Mouse (Mus musculus) neural tube, embryonic 12.5 days (tissue): Measurements from ENCODE around the gene Gm9837. TPM values are rescaled to one million over a fixed set of nuclear protein-coding genes. Genes with fewer than 3 reads are reported as not detected.
A peak's percentile ranks its signal among the peaks of the same experiment; 100 is the strongest.

Experiments
- ATAC-seq: fragments of 200-750 bp; cut with Nextera tagmentation; 2 replicates; pipeline ENCODE4 v1.8.0; 2017; ENCODE audit warnings: low read depth, mild to moderate bottlenecking, moderate TSS enrichment, moderate library complexity; ENCODE audit not compliant: low FRiP score
- H3K27ac ChIP-seq: fragments of 300-500 bp; sonication (generic); 2 replicates; pipeline ENCODE4 v1.5.1; 2016
- H3K27me3 ChIP-seq: fragments of 300-500 bp; sonication (generic); replicated peaks from 2 replicates; pipeline ENCODE4 v1.6.1; 2016; ENCODE audit warnings: mild to moderate bottlenecking
- H3K36me3 ChIP-seq: fragments of 300-500 bp; sonication (generic); 2 replicates; pipeline ENCODE4 v1.6.1; 2016; ENCODE audit warnings: mild to moderate bottlenecking
- H3K4me1 ChIP-seq: fragments of 300-500 bp; sonication (generic); 2 replicates; pipeline ENCODE4 v1.6.1; 2016
- H3K4me2 ChIP-seq: fragments of 300-500 bp; sonication (generic); replicated peaks from 2 replicates; pipeline ENCODE4 v1.6.1; 2016; ENCODE audit warnings: mild to moderate bottlenecking
- H3K4me3 ChIP-seq: fragments of 300-500 bp; sonication (generic); 2 replicates; pipeline ENCODE4 v1.5.1; 2016
- H3K9ac ChIP-seq: fragments of 300-500 bp; sonication (generic); 2 replicates; pipeline ENCODE4 v1.6.1; 2016; ENCODE audit warnings: mild to moderate bottlenecking
- H3K9me3 ChIP-seq: fragments of 300-500 bp; sonication (generic); 2 replicates; pipeline ENCODE4 v1.6.1; 2016; ENCODE audit warnings: mild to moderate bottlenecking
- WGBS: fragments of 180-500 bp; shearing (Covaris S2); methylation state at CpG from one replicate; pipeline ENCODE4 v1.1.7; 2016; 5-methylcytosine and 5-hydroxymethylcytosine counted together
- polyA plus RNA-seq: library from polyadenylated mRNA; unstranded; fragments of >200 nt; fragmentation: Nextera tagmentation; extraction: Ambion mirVana; gene quantifications from 2 replicates; pipeline ENCODE4 v1.2.1, GENCODE M21; 2016

Gm9837 gene
- polyA plus RNA-seq, 1 experiment from 2014 or later, result not detected

- 86% methylated on average over 8 of the region's 8 CpGs for WGBS
- Histone ChIP-seq H3K4me2 (no peak overlapping the region), H3K4me1 (no peaks in the 10 kb centered on the region), H3K36me3 (no peaks in the 10 kb centered on the region), H3K4me3 (no peak overlapping the region), H3K27me3 (no peaks in the 10 kb centered on the region), H3K9me3 (no peaks in the 10 kb centered on the region), H3K27ac (no peak overlapping the region), H3K9ac (no peak overlapping the region)
- ATAC-seq, result no peak
Observed at GRCm38 (mm10) chr11:53447996-53448395, 22.3 kb downstream of the Gm9837 start.

GRCm38 (mm10) chr11:53446183-53446582, 24.1 kb downstream of the Gm9837 start:
- ATAC-seq, result no peak
- 91% methylated on average over 13 of the region's 13 CpGs for WGBS
- no peak overlapping the region for H3K4me2 ChIP-seq

GRCm38 (mm10) chr11:53445562-53445961, 24.7 kb downstream of the Gm9837 start:
- 71% methylated on average over 13 of the region's 13 CpGs for WGBS
- H3K4me2 ChIP-seq, result no peak overlapping the region
- H3K36me3 ChIP-seq, result no peaks in the 10 kb centered on the region
- H3K27me3 ChIP-seq, result no peaks in the 10 kb centered on the region
- no peak for ATAC-seq
- H3K9me3 ChIP-seq, result no peaks in the 10 kb centered on the region
- H3K4me1 ChIP-seq, result no peaks in the 10 kb centered on the region
- H3K9ac ChIP-seq, result no peak overlapping the region
- H3K27ac ChIP-seq, result no peak overlapping the region
- H3K4me3 ChIP-seq, result no peak overlapping the region

More at GRCm38 (mm10) chr11:53446183-53446582, 24.1 kb downstream of the Gm9837 start:
- no peaks in the 10 kb centered on the region for H3K4me1 ChIP-seq
- no peak overlapping the region for H3K9ac ChIP-seq
- H3K36me3 ChIP-seq, result no peaks in the 10 kb centered on the region
- no peak overlapping the region for H3K4me3 ChIP-seq
- no peaks in the 10 kb centered on the region for H3K9me3 ChIP-seq
- no peaks in the 10 kb centered on the region for H3K27me3 ChIP-seq
- no peak overlapping the region for H3K27ac ChIP-seq

GRCm38 (mm10) chr11:53443861-53444260, 26.4 kb downstream of the Gm9837 start:
- H3K27ac ChIP-seq, result no peak overlapping the region
- ATAC-seq, result no peak
- H3K27me3 ChIP-seq, result no peaks in the 10 kb centered on the region
- 43% methylated on average over 6 of the region's 6 CpGs for WGBS
- no peaks in the 10 kb centered on the region for H3K9me3 ChIP-seq
- H3K4me1 ChIP-seq, result no peaks in the 10 kb centered on the region
- H3K36me3 ChIP-seq, result no peaks in the 10 kb centered on the region
- H3K9ac ChIP-seq, result no peak overlapping the region
- no peak overlapping the region for H3K4me3 ChIP-seq
- H3K4me2 ChIP-seq, result no peak overlapping the region

GRCm38 (mm10) chr11:53441921-53442320, 28.4 kb downstream of the Gm9837 start:
- no peak overlapping the region for H3K4me2 ChIP-seq

GRCm38 (mm10) chr11:53436338-53436737, 33.9 kb downstream of the Gm9837 start:
- no peaks in the 10 kb centered on the region; the same call in 1 of the 2 replicates for H3K4me1 ChIP-seq
- WGBS, result 92% methylated on average over 6 of the region's 6 CpGs
- ATAC-seq, result no peak
- H3K4me3 ChIP-seq, result no peak overlapping the region
- H3K4me2 ChIP-seq, result no peak overlapping the region
- H3K36me3 ChIP-seq, result no peaks in the 10 kb centered on the region
- H3K9ac ChIP-seq, result no peak overlapping the region
- H3K27ac ChIP-seq, result no peak overlapping the region
- H3K9me3 ChIP-seq, result no peaks in the 10 kb centered on the region
- H3K27me3 ChIP-seq, result no peaks in the 10 kb centered on the region

More at GRCm38 (mm10) chr11:53441921-53442320, 28.4 kb downstream of the Gm9837 start:
- Histone ChIP-seq H3K27me3 (no peaks in the 10 kb centered on the region), H3K4me3 (no peak overlapping the region), H3K36me3 (no peaks in the 10 kb centered on the region), H3K4me1 (no peaks in the 10 kb centered on the region), H3K9ac (no peak overlapping the region), H3K27ac (no peak overlapping the region), H3K9me3 (no peaks in the 10 kb centered on the region)
- WGBS, result 56% methylated on average over 12 of the region's 12 CpGs
- no peak for ATAC-seq

- WGBS, result 85% methylated on average over 8 of the region's 8 CpGs
- no peak overlapping the region for H3K4me3 ChIP-seq
- no peaks in the 10 kb centered on the region for H3K27me3 ChIP-seq
- no peaks in the 10 kb centered on the region; the same call in 1 of the 2 replicates for H3K4me1 ChIP-seq
- no peak overlapping the region for H3K4me2 ChIP-seq
- no peak overlapping the region for H3K9ac ChIP-seq
- H3K9me3 ChIP-seq, result no peaks in the 10 kb centered on the region
- H3K36me3 ChIP-seq, result no peaks in the 10 kb centered on the region
- no peak overlapping the region for H3K27ac ChIP-seq
- no peak for ATAC-seq
Observed at GRCm38 (mm10) chr11:53435504-53435903, 34.8 kb downstream of the Gm9837 start.

GRCm38 (mm10) chr11:53433057-53433456, 37.2 kb downstream of the Gm9837 start:
- Histone ChIP-seq H3K36me3 (peaks cover 10% of the 10 kb centered on the region), H3K27me3 (no peaks in the 10 kb centered on the region), H3K4me2 (no peak overlapping the region), H3K4me1 (peaks cover 8% of the 10 kb centered on the region), H3K27ac (no peak overlapping the region), H3K9ac (no peak overlapping the region), H3K4me3 (no peak overlapping the region), H3K9me3 (no peaks in the 10 kb centered on the region)
- 74% methylated on average over 6 of the region's 6 CpGs for WGBS
- ATAC-seq, result no peak

- H3K36me3 ChIP-seq, result peaks cover 15% of the 10 kb centered on the region
- no peaks in the 10 kb centered on the region for H3K9me3 ChIP-seq
- WGBS, result 13% methylated on average over 9 of the region's 9 CpGs
- no peak; the same call in 1 of the 2 replicates for ATAC-seq
- H3K27me3 ChIP-seq, result no peaks in the 10 kb centered on the region
- peak overlapping the region; percentile 32; the same call in 1 of the 2 replicates for H3K27ac ChIP-seq
- peaks cover 8% of the 10 kb centered on the region for H3K4me1 ChIP-seq
- H3K9ac ChIP-seq, result 0 out of 2 replicates have a peak overlapping the region, but pooled peaks have one; percentile 40
- peak overlapping the region; percentile 81 for H3K4me2 ChIP-seq
- peak overlapping the region; percentile 92 for H3K4me3 ChIP-seq
Observed at GRCm38 (mm10) chr11:53431347-53432056, 38.8 kb downstream of the Gm9837 start.

GRCm38 (mm10) chr11:53430670-53431346, 39.5 kb downstream of the Gm9837 start, which contains the start of the genes Uqcrq and Gdf9:
TSS of gene Uqcrq (minus strand) at chr11:53430831.
TSS of gene Gdf9 (plus strand) at chr11:53431023.
- ATAC-seq, result peak; percentile 96
- Histone ChIP-seq H3K4me3 (peak within 1 kb of the TSS; percentile 92), H3K4me1 (peaks cover 8% of the 10 kb centered on the region), H3K27ac (peak within 1 kb of the TSS; percentile 32; the same call in 1 of the 2 replicates), H3K4me2 (peak within 1 kb of the TSS; percentile 81), H3K9ac (peak within 1 kb of the TSS; percentile 86), H3K9me3 (no peaks in the 10 kb centered on the region), H3K27me3 (no peaks in the 10 kb centered on the region), H3K36me3 (peaks cover 15% of the 10 kb centered on the region)
- WGBS, result under 1% methylated on average over 44 of the region's 44 CpGs

- no peak for ATAC-seq
- H3K27ac ChIP-seq, result no peak overlapping the region
Observed at GRCm38 (mm10) chr11:53430300-53430669, 40.0 kb downstream of the Gm9837 start.

GRCm38 (mm10) chr11:53429182-53429581, 41.1 kb downstream of the Gm9837 start:
- Histone ChIP-seq H3K9me3 (no peaks in the 10 kb centered on the region), H3K27me3 (no peaks in the 10 kb centered on the region), H3K4me1 (peaks cover 8% of the 10 kb centered on the region), H3K4me2 (peak overlapping the region; percentile 81), H3K27ac (no peak overlapping the region), H3K4me3 (no peak overlapping the region), H3K9ac (no peak overlapping the region), H3K36me3 (peaks cover 15% of the 10 kb centered on the region)
- no peak for ATAC-seq

More at GRCm38 (mm10) chr11:53430300-53430669, 40.0 kb downstream of the Gm9837 start:
- Histone ChIP-seq H3K4me1 (peaks cover 8% of the 10 kb centered on the region), H3K36me3 (peaks cover 15% of the 10 kb centered on the region), H3K9me3 (no peaks in the 10 kb centered on the region), H3K4me2 (peak overlapping the region; percentile 81), H3K27me3 (no peaks in the 10 kb centered on the region), H3K4me3 (peak overlapping the region; percentile 92), H3K9ac (peak overlapping the region; percentile 86)
- under 1% methylated on average over 34 of the region's 34 CpGs for WGBS
